Mouse (Mus musculus): ENCODE data around the gene Glce.

DNA sequence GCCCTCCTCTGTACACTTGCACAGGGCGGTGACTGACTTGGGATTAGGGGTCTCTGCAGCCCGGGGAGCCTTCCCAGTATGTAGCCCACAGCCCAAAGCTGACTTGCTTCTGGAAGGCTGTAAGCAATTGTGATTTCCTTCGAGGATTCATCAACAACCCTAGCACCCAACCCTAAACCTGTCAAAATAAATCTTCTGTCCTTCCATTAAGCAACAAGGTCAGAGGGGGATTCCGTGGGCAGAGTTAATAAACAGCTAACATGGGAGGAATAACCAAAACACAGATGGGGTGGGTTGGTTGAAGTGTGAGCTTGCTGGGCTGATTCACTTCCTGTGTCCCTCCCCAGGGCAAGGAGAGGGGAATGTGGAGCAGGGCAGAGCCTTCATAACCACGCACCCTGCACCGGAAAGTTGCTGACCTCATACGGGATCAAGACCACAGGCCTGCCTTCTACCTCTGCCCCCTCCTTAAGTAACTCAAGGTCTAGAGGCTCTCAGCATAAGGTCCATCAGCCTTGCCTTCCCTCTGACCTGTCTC, 100.8 kb downstream of the Glce start:
- TF ChIP-seq CTCF (IDR thresholded peaks at IDR 0.05; ENCODE audit: low read depth) (no peak), EP300 (IDR thresholded peaks at IDR 0.05; ENCODE audit: low read depth) (no peak)

Data from heart, postnatal 0 days (tissue).